In genomic region chr2:80969354-80969753, GRCm38 (mm10) we compare ENCODE assay signal across 8 mouse cellular contexts.
DNase-seq lines count a peak whose midpoint lies in the region.

No protein-coding gene starts in this region.

- intact Hi-C loops in heart, postnatal 25 days (cut with DNase I), result no loop called here

- peak; percentile 24 for DNase-seq in heart, adult 18-20 months
- DNase-seq in heart, postnatal 25 days (ENCODE audit: low spot score), result no peak
- DNase-seq in NIH3T3 (ENCODE audit: low read depth), result peak; percentile 54
- peak; percentile 9 to 11 for DNase-seq in frontal cortex, postnatal 14 days (ENCODE audit: low spot score in 2 of 2)
- DNase-seq in layer of hippocampus, postnatal 10 days (ENCODE audit: low spot score in 2 of 2), result peak; percentile 18 to 23
- DNase-seq in right cerebral cortex, postnatal 36 days (ENCODE audit: low spot score in 2 of 2), result peak; percentile 22 to 24
- no peak for DNase-seq in thymus, adult 18-20 months
- DNase-seq in B cell, adult 2 months, result no peak

Comparison
In these comparisons a context has a peak if more than half of its experiments do, and no peak if none do; other contexts are left out.
1. DNase-seq: peak in heart, adult 18-20 months (2 of 2), NIH3T3 (single experiment), frontal cortex, postnatal 14 days (2 of 2), layer of hippocampus, postnatal 10 days (2 of 2) and right cerebral cortex, postnatal 36 days (2 of 2); none in heart, postnatal 25 days (single experiment), thymus, adult 18-20 months (0 of 2) and B cell, adult 2 months (0 of 2).